Mouse (Mus musculus) cerebellum, adult 8-10 months (tissue): Measurements from ENCODE around the gene Rps10.
"Not testable (repeated sequence)": the region's sequence is repeated elsewhere in the genome, so short reads cannot be mapped to it uniquely, and the experiment has no call there.

ENCODE experiments used
- DNase-seq: peaks from one replicate; pipeline ENCODE4 v3.0.0; 2022

Gene Rps10

GRCm38 (mm10) chr17:27643101-27643500, 6.6 kb upstream of the Rps10 start:
- no peak for DNase-seq

DNA sequence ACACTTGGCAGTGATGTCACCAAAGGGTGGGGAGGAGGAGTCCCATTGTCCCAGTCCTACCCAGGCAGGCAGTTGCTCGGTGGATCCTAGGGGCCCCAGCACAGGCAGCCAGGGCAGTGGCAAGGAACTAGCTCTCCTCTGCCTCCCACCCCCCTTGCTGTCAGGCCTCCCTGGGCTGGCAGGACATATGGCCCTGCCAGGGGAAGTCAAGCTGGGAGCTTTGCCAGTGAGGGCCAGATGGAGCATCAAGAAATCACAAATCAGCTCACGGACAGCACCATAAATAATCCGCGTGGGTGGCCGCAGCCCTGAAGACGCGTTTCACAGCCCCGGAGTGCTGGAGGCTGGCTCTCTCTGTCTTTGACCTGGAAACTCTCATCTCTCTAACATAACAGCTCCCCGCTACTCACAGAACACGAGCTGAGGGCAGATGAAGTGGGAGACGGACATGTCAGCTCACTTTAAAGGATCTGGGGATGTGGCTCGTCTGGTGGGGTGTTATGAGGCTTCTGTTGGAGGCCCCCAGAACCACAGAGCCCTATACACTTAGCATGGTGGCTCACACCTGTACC, 6.1 kb upstream of the Rps10 start:
- peak; percentile 97 for DNase-seq

DNA sequence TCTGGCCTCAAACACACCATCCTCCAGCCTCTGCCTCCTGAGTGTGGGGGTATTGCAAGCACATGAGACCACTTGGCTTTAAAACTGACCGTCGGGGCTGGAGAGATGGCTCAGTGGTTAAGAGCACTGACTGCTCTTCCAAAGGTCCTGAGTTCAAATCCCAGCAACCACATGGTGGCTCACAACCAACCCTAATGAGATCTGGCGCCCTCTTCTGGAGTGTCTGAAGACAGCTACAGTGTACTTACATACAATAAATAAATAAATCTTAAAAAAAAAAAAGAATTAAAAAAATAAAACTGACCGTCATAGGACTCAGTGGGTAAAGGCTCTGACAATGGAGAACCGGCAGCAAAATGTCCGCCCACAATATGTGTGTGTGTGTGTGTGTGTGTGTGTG, 3.4 kb upstream of the Rps10 start:
- DNase-seq, result not testable (repeated sequence)

GRCm38 (mm10) chr17:27638921-27639332, 2.5 kb upstream of the Rps10 start:
- peak; percentile 77 for DNase-seq

- no peak for DNase-seq
Measured at GRCm38 (mm10) chr17:27637333-27637732, 864 bp upstream of the Rps10 start.

GRCm38 (mm10) chr17:27635575-27635903, 930 bp downstream of the Rps10 start:
- not testable (repeated sequence) for DNase-seq

DNA sequence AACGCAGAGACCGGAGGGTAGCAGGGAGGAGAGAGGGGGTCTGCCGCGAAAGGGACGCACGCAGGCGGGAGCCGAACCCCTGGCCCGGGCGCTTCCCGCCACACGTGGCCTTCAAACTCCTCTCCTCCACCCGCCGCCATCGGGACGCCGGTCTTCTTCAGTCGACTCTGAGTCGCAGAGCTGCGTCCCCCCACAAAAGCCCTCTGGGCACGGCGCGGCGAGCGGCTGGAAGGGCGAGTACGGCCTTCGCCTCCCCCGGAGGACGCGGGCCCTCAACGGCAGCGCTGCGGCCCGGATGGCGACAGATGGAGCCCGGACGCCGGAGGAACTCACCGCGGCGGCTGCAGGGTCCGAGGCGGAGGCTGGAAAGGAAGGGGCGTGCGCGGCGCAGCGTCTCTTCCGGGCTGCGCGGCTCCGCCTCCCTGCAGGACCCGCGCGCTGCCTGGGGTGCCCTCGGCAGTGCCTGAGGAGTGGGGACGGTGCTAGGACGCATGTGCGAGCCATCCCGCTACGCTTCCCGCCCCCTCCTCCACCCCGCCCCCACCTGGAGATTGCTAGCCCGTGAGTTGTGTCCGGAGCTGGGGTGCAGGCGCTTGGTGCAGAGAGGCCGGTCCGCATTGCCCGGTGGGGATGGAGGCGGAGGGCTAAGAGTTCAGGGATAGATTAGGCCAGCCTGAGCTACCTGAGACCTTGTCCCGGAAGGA, 1.4 kb downstream of the Rps10 start, which contains the start of gene RPS10-NUDT3:
RPS10-NUDT3 (minus strand) TSS at position 352 of the 704 bp plus-strand sequence.
- DNase-seq, result peak; percentile 83

DNA sequence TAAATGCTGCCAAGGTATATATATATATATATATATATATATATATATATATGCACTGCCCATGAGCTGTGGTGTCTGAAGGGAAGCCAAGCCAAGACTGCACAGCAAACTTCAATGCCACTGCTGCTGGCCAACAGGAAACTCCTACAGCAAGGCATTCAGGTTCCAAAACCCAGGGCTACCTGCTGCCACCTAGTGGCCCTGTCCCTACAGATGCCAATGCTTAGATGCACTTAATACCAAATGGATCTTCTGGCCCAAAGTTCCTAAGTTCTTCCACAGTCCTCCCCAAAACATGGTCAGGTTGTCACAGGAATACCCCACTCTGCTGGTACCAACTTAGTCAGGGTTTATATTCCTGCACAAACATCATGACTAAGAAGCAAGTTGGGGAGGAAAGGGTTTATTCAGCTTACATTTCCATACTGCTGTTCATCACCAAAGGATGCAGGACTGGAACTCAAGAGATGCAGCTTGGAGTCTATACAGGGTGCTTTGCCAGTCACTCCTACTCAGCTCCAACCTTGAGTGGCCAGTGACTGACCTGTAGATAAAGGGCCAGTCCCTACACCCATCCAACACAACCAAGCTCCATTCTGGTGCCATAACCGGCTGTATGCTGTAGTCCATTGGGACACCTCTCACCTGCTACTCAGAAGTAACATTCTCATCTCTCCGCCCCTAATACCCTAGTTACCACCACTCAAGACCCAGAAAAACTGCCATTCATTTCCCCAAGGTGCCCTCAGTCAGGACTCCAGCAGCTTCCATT, 7.0 kb downstream of the Rps10 start:
- DNase-seq, result peak; percentile 82

DNA sequence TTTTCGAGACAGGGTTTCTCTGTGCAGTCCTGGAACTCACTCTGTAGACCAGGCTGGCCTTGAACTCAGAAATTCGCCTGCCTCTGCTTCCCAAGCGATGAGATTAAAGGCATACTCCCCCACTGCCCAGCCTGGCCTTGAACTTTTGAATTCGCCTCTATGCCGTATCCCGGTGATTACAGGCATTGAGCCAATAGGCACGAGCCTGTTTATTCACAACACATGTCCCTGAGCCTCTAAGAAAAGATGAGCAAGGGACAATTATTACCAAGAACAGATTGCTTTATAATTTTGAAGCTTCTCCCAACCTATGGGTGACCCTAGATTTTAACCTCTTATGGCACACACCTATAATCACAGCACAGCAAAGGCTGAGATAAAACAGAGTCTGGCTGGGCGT, 8.1 kb downstream of the Rps10 start:
- no peak for DNase-seq

GRCm38 (mm10) chr17:27627451-27627850, 9.0 kb downstream of the Rps10 start:
- DNase-seq, result no peak

- DNase-seq, result no peak
Measured at GRCm38 (mm10) chr17:27626681-27627080, 9.8 kb downstream of the Rps10 start.

DNA sequence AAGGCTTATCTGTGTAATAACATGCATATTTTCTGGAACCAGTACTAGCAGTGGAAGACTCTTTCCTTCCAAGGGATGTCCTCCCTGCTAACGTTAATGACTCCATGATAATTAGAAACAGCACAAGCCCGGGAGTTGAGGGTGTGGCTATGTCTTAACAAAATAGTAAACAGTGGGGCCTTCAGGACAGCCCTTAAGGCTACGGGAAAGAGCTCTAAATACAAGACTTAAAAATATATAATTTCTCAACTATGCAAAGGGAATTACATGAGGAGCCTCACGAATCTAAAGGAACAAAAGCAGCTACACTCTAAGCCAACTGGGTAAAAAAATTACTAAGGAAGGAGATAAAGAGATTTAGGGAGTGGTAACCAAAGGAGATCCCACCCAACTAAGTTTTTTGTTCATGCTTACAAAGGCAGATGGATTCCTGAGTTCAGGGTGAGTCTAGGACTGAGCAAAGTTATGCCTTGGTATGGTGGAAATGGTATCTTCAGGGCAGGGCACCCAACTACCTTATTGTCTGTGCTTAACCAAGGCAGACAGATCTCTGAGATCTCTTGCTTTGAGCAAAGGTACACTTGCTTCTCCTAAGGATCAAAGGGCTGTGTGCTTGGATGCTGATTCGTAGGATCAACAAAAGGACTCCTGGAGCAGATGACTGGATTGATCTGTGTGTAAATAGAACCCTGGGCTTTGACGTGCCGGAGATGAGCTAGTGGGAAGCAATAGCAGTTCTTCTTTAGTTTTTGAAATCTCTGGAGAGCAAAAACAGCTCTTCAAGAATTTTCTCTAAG, 10.8 kb downstream of the Rps10 start:
- no peak for DNase-seq

DNA sequence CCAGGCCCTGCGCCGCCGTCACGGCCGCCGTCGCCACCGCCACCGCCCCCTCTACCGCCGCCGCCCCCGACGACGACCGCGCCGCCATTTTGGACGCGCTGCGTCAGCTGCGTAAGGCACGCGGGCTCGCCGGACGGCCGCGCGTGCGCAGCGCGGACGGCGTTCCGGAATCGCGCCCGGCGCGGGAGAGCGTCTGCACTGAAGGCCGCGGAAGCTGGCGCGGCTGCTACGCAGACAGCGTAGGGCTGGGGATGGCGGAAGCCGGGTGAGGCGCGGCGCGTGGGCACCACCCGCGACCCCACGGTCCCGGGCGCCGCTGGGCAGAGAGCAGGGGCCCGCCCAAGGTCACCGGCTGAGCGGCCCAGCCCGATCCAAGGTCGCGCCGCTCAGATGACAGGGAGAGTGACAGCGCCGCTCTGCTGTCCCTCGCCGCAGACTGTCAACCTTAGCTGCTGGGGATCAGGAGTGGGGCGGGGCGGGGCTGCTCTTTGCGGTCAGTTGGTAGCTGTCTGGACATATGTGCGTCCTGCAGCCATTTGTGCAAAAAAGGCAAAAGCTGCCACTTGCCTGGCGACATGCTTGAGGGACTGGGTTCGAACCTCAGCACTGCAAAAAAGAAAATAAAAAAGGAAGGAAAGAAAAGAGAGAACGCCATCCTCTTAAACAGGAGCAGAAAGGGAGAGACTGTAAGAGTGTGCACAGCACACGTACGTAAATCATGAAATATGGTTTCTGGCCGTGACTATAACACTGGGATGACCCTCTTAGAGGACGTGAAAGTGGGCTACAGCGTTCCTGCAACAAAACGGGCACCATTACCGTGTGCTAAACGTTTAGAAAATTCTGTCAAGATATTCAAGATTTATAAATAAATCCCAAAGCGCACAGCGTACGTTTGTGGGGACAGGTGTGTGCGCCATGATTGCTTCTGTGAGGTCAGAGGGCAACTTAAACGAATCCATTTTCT, 12.8 kb downstream of the Rps10 start, which contains the start of gene Nudt3:
Nudt3 (minus strand) TSS at position 136 of the 967 bp plus-strand sequence.
- DNase-seq, result peak; percentile 93

GRCm38 (mm10) chr17:27622611-27623359, 13.7 kb downstream of the Rps10 start:
- no peak for DNase-seq

DNA sequence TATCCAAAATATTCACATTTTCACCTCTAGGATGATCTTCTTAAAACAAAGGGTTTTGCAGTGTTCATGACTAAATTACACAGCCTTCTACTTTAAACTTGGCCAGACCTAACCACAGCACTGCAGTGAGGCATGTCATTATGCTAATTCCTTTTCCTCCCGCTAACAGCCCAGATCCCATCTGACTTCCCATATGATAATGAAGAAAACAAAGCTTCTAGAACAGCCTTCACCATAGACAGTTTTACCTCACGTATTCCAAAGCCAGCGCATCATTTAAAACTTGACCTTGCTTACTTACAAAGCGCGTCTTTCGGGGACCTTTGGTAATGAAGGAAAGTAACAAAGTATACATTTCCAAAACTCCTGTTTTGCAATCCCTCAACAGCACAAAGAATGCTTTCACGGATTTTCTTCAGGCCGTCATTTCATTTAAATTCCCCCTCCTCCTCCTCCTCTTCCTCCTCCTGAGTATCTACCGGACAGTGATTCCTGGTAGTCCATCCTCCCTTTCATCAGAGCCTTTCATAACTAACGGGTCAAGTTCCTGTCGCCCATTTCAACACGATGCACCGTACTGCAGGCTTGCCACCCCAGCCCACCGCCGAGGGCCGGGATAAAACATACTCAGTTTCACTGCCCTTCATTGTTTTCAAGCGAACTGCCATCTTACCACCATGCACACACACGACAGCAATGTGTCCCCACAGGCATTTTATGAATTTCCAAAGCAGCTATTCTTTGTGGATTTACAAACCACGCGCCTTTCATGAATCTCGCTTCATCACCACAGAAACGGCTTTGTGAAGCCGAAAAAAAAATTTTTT, 14.6 kb downstream of the Rps10 start:
- DNase-seq, result no peak

GRCm38 (mm10) chr17:27621161-27621560, 15.3 kb downstream of the Rps10 start:
- no peak for DNase-seq

DNA sequence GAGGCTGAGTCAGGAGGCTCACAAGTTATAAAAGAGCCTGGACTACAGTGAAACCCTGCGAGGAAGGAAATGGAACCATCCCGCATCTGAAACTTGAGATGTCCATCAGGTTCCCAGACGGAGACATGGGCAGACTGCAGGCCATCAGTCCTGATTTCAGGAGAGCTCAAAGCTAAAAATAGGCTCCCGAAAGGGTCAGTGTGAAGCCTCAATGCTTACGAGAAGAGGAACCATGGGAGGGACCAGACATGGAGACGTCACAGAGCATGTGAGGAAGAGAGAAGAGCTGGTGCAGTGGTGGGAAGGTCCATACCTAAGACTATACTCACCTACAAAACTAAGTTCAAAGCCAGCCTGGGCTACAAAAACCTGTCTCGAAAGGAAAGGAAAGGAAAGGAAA, 21.1 kb downstream of the Rps10 start:
- no peak for DNase-seq

DNA sequence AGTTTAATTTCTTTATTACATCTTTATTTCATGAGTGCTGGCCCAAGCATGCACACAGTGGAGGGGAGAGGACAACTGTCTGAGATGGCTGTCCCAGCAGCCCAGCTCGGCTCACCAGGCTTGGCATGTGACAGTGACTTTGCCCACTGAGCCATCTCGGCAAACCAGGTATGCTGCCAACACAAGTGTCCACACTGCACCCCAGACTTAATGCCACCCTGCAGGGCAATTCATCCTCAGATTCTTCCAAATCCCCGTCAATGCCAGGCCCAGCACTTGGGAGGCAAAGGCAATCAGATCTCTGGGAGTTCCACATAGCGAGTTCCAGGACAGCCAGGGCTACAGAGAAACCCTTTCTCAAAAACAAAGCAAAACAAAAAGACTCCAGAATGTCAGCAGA, 23.5 kb downstream of the Rps10 start:
- no peak for DNase-seq

GRCm38 (mm10) chr17:27611994-27612393, 24.5 kb downstream of the Rps10 start:
- DNase-seq, result no peak

GRCm38 (mm10) chr17:27611519-27611884, 25.0 kb downstream of the Rps10 start:
- DNase-seq, result no peak
